Mouse (Mus musculus) 3T3-L1 (cell line): Measurements from ENCODE around the gene Gli3.

Source experiments
- DNase-seq: peaks from one replicate; pipeline ENCODE4 v3.0.0-alpha.2; 2015; ENCODE audit warnings: low read depth, low spot score

Gene Gli3

DNA sequence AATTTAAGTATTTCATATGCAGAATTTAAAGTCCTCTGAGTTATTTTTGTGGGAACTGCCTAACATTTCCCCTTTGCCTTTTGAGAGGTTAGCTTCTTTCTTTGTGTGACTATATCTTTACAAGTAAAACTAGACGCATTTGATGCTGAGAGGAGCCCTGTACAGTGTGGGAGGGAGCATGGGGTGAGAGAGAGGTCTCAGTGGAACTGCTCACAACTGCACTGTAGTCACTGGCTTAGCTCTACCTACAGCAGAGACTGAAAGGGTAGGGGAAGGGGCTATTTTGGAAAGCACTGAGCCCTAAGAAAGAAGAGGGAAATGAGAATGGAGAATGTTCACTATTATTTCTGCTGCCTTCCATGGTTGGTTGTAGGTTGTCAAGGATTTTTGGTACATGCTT is 25.0 kb downstream of the Gli3 start:
- no peak for DNase-seq

- no peak for DNase-seq
Observed at GRCm38 (mm10) chr13:15495820-15496219, 32.8 kb downstream of the Gli3 start.

DNA sequence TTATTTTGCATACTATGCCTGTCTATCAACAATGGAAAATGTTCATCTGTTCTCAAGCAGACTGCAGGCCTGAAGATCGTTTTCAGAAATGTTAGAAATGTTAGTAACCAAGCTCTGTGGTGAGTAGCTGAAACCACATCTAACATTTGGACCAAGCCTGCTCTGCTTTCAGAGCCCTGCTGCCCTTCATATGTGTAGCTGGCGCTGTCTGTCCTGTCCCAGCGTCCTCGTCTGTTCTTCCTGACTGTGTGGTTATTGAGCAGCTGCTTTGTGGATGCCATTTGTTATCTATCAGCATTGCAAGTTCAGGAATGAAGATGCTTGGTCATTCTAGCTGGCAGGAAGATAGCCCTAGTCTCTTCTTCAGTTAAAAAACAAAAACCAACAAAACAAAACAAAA is 35.3 kb downstream of the Gli3 start:
- peak; percentile 59 for DNase-seq

DNA sequence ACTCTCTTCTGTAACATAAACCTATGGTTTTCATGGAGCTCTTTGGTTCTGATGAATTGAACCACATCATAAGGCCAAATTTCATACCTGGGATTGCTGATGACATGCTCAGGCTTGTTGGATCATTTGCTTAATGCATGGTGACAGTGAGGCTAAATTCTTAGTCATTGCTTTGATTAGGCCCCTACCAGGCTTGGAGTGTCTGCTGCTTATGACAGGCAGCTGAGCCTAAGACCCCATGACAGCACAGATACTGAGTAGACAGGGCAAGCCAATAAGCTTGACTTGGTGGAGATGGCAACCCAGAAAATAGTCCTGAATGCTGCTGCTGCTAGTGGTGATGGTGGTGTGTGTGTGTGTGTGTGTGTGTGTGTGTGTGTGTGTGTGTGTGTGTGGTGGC is 47.9 kb downstream of the Gli3 start:
- no peak for DNase-seq

GRCm38 (mm10) chr13:15513114-15513513 is 50.1 kb downstream of the Gli3 start:
- no peak for DNase-seq

- DNase-seq: peak; percentile 85
Observed at GRCm38 (mm10) chr13:15514082-15514481, 51.0 kb downstream of the Gli3 start.

GRCm38 (mm10) chr13:15517048-15517760 is 54.2 kb downstream of the Gli3 start:
- no peak for DNase-seq

DNA sequence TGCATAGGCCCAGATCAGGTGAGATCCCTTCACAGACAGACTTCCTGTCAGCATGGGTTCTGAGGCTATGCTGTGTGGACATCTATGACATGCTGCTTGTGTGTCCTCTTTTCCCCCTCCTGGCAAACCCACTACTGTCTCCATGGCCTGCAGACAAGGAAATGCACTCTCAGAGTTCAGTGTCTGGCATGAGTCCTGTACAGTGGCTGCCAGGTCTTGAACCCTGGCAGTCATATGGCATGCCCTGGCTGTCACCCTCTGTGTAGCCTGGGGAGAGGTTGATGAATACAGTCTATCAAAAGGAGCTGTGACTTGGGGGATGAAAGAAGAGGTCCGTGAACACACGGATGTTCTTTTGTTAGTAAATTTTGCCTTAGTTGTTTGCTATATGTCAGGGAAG is 57.3 kb downstream of the Gli3 start:
- DNase-seq: no peak

DNA sequence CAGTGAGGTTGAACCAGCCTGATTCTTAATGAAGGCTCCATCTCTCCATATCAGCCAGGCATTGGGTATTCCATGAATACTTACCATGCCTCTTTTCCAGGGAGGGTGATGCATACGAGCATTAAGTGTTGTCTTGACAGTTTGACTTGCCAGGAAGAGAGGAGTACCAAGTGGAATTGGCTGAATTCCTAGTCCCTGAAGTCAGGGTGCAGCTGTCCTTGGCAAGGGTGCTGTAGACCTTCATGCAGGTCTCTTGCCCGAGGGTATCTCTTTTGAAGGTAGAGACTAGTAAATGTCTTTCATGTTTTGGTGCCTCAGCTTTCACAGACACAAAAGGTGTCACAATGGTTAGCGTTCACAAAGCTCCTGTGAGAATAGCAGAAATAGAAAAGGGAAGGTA is 59.1 kb downstream of the Gli3 start:
- DNase-seq: peak; percentile 23

DNA sequence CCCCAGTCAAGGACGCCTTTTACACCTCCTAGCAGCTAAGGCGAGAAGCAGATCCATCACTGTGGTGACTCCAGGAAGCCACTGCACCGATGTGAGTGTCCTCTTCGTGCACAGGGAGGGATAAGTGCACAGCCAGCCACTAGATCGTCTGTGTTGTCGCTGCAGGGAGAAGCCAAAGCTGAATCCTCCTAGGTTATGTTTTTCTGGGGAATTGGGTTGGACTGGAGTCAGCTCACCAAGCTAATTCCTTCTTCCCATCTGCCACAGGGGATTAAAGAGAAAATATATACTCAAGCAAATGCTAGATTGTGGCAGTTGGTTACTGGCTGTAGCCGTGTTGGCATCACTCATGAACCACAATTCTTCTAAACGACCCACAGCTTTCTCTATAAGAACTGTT is 61.2 kb downstream of the Gli3 start:
- DNase-seq: no peak

- DNase-seq: peak; percentile 76
Observed at GRCm38 (mm10) chr13:15526691-15527090, 63.7 kb downstream of the Gli3 start.

GRCm38 (mm10) chr13:15531568-15531967 is 68.5 kb downstream of the Gli3 start:
- no peak for DNase-seq

DNA sequence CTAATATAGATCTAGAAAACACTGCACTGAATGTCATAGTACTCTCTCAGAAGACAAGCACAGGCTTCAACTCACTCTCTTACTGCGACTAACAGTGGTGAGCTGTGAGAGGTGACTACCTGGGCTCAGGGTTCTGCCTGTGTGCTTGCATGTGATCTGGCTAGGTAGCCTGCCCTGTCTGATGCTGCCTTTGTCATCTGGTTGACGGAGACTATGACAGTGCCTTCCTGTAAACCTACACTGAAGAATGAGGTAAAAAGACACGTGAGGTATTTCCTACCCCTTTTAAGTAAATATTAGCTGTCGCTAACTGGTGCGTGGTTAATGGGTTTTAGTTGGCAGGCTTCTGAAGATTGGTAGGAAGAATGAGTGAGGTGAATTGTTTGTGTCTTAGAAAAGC is 74.2 kb downstream of the Gli3 start:
- no peak for DNase-seq

DNA sequence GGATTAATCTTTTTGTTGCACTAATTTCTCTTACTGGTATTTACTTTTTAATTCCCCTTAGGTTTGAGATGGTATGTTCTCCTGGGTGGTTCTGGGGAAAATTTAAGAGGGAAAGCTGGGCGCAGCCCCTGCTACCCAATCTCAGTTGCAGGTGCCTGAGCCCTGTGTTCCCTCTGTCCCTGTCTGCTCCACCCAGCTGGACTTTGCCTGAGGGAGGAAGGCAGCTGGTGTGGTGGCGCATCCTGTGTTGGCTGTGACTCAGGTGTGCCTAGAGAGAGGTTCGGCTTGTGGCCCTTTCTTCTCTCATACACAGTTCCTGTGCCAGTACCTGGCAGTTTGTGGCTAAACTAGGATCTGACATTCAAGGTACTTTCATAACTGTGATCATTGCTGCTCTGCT is 74.6 kb downstream of the Gli3 start:
- no peak for DNase-seq

- DNase-seq: no peak
Observed at GRCm38 (mm10) chr13:15538389-15538788, 75.4 kb downstream of the Gli3 start.

- DNase-seq: peak; percentile 38
Observed at GRCm38 (mm10) chr13:15542053-15542452, 79.0 kb downstream of the Gli3 start.

DNA sequence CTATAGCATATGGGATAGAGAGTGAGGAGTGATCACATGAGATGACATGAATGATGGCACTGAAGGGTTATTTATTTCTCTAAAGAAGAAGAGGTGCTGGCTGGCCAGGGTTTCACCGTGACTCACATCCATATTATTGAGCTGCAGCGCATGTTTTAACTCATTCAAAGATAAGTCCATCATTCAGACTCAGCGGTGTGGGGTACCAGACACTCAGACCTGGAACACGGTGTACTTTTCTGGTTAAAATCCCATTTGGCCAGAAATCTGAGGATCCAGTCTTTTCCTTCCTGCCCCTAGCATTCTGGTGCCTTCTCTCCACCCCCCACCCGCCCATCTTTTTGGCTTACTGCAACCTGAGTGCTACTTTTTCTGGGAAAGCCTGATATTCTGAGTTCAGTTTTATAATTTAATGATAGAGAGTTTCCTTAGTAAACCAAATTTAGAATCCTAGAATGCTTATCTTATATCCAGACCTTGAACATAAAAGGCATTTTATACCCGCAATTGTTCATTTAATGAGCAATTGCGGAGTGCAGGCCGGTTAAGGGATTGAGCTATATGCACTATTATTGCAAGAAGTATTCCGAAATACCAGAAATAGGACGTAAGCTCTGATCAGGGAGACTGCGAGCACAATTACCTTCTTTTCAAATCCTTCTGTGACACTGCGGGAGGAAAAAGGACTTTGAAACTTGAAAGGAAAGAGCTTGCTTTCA is 80.3 kb downstream of the Gli3 start:
- no peak for DNase-seq

DNA sequence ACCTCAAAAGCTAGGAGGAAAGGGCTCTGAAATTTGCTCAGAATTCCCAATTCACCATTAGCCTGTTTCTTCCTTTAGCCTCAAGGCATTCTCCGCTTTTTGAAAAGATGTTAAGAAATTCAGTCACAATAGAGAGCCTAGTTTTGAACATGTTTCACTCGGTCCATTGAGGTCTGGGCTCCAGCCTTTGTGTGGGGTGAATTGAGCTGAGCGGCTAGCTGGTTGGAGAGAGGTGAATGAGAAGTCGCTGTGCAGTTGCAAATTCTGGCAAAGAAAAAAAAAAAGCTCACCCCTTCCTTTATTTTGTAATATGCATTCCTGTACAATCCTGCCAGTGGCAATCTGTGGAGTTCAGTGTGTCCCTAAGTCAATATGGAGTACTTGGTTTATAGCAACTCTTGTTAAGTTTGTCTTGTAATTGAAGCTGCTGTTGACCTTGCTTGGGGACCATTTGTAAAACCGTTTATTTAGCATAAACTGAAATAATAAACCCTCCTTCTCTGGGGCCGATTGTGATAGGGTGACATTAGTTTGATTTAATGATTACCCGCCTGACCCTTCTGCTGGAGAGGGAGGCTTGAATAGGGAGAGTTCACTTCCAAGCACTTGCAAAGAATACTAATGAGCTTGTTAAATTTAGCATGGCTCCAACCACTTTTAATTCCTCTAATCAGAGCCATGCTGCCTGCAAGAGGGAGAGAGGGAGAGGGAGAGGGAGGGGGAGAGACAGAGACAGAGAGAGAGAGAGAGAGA is 81.0 kb downstream of the Gli3 start:
- no peak for DNase-seq

GRCm38 (mm10) chr13:15545346-15545896 is 82.4 kb downstream of the Gli3 start:
- DNase-seq: no peak

- DNase-seq: peak; percentile 21
Observed at GRCm38 (mm10) chr13:15546258-15546657, 83.2 kb downstream of the Gli3 start.

DNA sequence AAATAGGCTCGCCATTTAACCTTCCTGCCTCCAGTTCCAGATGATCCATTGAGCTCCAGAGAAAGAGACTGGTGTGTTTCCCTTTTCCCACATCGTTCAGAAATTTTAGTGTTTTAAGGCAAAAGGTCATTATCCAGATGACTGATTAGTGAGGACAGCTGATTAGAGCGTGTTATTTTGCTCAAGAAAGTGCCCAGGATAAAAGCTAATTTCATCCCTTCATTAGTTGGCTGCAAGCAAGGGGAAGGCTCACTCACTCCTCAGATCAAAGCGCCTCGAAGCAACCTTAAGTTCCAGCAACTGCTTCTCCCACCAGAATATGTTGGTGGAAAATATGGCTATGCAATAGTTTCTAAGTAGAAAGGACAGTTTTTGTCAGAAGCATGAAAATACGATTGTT is 86.4 kb downstream of the Gli3 start:
- no peak for DNase-seq

GRCm38 (mm10) chr13:15550027-15550602 is 87.1 kb downstream of the Gli3 start:
- no peak for DNase-seq
